Mouse (Mus musculus) left cerebral cortex, adult 18-20 months (tissue): Measurements from ENCODE around the gene Krt17. TPM values are rescaled to one million over a fixed set of nuclear protein-coding genes. Genes with fewer than 3 reads are reported as not detected.
"Not testable (repeated sequence)": the region's sequence is repeated elsewhere in the genome, so short reads cannot be mapped to it uniquely, and the experiment has no call there.

Experiments
- DNase-seq, 2 experiments: peaks; one replicate each; pipeline ENCODE4 v3.0.0; 2021 to 2022; ENCODE audit warnings: low spot score in 2 of 2, mixed read lengths in 1 of 2
- total RNA-seq, 2 experiments: library from RNA; stranded (reverse); gene quantifications; 2 replicates each; pipeline ENCODE4 v1.2.3; 2021

The Krt17 gene
- total RNA-seq, 2 experiments from 2014 or later, result 0.28 TPM; not detected in 1

DNA sequence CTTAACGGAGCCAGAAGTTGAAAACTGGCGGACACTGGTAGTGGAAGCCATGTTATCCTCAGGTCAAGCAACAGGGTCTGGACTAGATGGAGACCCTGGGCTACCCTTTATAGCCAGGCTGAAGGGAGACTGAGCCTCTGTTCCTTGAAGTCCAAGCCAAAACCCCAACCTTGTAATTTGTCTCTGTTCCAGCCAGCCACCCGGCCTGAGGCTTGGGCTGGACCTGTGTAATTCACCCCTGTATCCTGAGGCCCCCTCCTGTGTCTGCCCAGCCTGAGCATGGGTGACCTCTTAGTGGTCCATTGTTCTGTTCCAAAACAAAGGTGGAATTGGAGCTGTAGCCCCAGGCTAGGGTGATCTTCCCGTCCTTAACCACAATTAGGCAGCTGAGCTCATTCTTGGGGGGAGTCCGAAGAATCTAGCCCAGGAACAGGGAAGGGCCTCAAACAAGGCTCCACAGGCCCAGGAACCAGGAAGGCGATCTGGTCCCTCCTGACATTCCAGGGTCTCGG is 9.0 kb upstream of the Krt17 start, which contains the start of gene Krt42:
Krt42 (minus strand) TSS at position 51 of the 512 bp plus-strand sequence.
- DNase-seq, result no peak

DNA sequence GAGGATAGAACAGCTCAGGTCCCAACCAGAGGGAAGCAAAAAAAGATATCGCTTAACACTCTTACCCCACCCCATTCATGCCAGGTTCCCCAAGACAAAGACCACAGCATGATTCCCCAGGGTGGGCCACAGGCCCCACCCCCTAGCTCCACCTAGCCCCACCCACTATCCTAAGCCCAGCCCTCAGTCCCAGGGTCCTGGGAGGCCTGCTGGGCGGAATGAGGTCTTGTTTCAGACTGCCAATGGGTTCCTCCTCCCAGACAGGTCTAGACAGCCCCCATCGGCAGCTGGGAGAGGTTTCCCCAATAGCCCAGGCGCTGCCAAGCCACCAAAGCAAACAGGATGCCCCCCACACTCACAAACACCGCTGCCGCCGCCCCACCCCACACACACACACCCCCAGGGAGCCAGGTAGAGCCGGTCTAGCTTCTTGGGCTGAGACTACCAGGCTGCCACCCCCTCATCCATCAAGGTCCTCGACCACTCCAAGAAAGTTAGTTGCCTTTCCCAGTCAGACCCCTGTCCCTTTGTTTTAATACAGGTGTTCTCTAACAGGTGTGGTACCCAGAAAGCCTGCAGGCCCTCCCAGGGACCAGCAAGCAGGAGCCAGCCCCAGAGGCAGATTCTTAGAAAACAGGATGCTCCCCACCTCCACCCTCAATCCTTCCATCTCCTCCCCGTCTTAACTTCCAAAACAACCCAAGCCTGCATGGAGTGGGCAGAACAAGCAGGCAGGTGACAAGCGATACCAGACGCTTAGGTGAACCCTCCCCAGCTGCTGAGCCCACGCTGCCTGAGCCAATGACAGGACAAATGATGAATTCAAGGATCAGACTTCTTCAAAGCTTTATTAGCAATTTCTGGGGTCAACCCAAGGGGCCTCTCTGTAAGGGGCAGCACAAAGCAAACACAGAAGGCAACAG is 1.5 kb upstream of the Krt17 start:
- DNase-seq, result no peak

DNA sequence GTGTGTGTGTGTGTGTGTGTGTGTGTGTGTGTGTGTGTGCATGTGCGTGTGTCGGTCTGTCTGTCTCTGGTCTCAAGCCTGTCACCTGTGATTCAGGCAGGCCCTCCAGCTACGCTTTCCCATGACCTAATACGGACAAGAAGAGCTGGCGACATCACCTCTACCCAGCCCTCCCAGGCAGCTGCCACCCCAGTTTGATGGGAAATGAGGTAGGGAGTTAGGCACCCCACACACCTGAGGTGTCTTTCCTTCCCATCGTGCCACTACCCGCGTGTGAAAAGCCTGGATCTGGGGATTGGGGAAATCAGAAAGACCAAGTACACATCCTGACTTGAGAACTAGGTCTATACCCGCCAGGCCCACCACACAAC is 391 bp upstream of the Krt17 start:
- no peak for DNase-seq

DNA sequence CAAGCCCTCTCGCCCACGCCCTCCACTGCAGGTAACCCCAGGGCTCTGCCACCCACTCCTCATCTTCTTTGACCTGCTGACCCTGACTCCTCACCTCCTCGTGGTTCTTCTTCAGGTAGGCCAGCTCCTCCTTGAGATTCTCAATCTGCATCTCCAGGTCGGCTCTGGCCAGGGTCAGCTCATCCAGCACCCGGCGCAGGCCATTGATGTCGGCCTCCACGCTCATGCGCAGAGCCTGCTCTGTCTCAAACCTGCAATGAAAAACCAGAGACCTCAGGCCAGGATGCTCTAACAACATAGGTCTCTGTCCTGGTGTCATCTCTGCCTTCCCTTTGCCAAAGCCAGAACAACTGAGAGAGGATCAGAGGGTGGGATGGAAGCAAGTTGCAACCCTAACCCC is 1.8 kb downstream of the Krt17 start:
- no peak for DNase-seq

DNA sequence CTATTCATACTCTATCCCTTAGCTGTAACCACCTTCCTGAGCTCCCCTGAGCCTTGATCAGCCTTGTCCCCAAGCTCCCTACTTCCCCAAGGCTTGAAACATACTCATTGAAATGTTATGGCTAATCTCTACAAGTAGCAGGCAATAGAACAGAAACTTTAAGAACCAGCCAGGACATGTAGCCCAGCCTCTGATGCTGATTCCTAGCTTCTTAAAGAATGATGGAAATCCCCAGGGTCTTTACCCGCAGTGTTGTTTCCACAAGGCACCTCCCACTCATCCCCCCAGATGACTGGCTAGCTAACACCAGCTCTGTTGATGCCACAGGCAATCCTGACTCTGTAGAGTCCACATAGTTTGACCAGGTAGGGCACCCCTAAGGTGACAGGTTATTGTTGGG is 2.9 kb downstream of the Krt17 start:
- DNase-seq, result no peak

DNA sequence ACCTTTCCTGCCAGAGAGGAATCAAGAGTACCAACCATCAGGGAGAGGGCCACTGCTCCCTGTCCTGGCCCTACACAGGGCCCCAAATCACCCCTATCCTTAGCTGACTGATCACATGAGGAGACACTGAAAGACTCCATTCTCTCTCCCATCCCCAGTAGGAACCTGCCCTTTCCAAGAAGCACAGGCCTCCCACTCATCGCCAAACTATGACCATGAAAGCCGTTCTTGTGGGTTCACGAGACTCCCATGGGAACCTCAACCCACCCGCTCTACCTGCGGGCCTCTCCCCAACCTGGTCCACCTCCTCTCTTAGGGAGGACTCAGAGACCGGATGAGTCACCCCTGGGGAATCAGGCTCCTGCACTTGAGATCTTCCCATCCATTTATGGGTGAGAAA is 5.3 kb downstream of the Krt17 start:
- DNase-seq, result no peak

DNA sequence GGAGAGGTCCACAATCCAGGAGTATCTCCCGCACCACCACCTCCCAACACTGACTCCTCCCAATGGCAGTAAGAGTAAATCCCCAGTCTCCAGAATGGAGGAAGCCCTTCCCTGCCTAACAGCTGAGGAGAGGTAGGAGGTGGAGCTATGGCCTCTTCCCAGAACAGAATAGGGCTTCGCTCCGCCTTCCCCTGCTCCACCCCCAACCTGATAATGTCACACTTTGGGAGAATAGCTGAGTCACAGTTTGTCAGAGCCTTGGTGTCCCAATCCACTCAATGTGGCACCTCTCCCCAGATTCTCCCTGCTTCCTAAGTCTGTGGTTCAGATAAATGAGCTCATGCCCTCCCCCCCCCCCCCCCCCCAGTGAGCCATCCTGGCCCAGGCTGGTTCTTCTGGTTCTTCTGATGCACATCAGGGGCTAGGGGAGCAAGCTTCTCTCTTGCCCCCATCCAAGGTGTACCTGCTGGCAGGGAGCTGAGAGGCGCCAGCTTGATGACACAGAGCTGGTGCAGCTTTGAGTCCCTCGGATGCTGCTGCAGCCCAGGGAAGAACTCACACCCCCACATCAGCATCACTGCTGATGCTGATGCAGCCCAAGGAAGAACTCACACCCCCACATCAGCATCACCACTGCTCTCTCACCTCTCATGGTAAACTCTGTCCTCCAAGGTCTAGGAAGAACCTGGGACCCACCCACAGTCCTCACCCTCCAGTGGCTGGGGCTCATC is 6.3 kb downstream of the Krt17 start:
- DNase-seq, result peak in 1 of 2 experiments; percentile 15

DNA sequence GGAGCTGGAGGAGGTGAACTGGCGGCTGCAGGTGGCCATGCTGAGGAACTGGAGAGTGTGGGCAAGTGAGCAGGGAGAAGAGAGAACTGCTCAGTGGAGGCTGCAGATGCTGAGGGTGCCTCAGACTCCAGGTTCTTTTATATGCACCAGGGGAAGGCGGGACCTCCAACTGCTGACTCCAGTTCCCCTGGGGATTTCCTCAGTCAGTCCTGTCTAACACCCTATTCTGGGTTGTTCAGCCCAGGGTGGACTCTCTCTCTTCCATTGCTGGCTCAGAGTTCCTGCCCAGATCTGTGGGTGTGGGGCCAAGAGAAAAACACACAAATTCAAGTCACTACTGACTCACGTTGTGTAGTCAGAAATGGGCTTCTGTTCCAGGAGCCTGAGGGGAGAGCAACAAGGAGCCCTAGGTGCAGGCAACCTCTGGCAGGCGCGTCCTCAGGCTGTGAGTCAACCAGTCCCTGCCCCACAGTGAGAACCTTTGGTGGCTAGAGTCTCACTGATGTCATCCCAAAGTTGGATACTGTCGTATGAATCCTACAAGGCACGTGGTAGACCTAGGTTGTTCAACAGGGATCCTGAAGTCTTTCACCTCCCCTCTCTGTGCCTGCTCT is 11.9 kb downstream of the Krt17 start, which contains the start of gene Krt16:
Krt16 (minus strand) TSS at position 51 of the 614 bp plus-strand sequence.
- no peak for DNase-seq

DNA sequence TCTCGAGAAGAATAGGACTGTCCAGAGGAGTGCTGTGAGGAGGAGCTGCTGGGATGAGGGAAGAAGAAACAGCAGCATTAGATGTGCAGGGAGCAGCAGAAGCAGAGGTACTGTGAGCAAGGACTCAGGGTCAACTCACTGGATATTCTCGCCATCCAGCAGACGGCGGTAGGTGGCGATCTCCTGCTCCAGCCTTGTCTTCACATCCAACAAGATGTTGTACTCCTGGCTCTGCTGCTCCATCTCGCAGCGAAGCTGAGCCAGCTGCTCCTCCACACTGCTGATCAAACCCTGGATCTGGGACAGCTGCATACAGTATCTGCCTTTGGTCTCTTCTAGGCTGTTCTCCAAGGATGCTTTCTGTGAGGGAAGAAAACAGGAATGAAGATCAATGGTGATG is 14.4 kb downstream of the Krt17 start:
- not testable (repeated sequence) for DNase-seq

DNA sequence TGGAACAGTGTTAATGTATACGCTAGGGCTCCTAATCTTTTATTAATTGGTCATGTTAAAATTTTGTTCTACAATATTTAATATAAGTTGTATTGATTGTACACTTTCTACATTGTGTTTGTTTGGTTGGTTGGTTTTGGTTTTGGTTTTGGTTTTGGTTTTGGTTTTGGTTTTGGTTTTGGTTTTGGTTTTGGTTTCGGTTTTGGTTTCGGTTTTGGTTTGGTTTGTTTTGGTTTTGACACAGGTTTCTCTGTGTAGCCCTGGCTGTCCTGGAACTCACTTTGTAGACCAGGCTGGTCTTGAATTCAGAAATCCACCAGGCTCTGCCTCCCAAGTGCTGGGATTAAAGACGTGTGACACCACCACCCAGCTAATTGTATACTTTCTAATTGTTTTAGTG is 20.6 kb downstream of the Krt17 start:
- DNase-seq, result not testable (repeated sequence)

DNA sequence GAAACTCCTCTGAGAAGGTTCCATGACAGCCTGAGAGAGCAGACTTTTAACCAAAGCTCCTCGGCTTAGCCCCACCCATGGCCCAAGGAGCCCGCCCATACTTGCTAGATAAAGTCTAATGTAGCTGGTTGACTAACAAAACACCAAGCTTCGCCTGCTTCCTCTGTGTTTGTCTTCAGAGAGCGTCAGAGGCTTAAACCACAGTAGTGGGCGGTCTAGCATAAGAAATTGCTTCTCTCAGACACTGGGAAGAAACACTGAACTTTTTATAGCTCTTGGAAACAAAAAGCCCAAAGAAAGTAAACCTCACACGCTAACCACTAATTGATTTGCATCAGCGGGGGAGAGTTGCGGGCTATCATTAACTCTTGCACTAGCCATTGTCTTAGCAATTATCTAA is 39.1 kb downstream of the Krt17 start:
- no peak for DNase-seq

DNA sequence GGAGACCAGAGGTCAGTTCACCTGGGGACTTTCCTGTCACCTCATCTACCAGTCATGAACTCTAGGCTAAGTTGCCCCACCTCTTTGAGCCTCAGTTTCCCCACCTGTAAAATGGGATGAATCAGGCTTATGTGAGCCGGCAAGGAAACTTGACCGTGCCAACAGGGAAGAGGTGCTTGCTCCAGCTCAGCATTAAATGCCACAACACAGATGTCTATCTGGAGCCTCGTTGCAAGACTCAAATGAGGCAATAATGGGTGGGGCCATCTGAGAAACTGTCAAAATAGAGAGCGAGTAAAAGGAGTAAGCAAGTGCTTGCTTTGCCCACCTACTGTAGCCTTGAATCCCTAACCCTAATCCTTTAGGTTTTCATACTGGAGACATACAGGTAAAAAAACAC is 41.5 kb downstream of the Krt17 start:
- no peak for DNase-seq

DNA sequence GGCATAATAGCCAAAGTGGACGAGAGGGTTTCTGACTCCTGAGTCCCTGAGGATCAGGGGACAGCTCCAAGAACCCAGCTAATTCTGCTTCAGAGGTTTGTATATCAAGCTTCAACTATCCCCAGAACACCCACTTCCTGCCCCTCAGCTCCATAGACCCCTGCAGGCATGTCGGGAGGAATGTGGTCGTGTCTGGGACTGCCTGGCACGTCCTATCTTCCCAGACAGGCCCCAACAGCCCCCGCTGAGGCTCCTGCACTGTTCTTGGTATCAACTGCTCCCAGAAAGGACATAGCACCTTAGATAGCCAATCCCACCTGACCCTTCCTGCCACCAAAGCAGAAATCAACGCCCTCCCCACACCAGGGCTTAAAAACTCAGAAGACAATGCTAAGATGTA is 52.3 kb downstream of the Krt17 start:
- no peak for DNase-seq

DNA sequence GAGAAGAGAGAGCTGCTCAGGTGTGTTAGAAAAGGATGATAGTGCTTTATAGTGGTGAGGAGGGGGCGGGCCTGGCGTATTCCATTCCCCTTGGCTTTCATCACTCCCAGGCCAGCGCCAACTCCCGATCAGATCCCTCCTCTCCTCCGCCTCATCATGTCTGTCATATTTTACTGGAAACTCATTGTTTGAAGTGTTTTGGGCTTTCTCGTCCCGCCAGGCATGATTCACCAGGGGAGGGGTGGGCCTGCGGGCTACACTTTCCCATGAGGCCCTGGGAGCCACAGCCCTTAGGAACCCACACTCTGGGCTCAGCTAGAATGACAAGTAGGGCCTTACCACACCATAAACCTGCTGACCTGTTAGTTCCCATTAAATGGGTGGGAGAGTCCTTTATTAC is 53.3 kb downstream of the Krt17 start, which contains the start of gene Krt14:
Krt14 (minus strand) TSS at position 51 of the 400 bp plus-strand sequence.
- DNase-seq, result no peak

Other genes with a start within 250 kb of the Krt17 start
- gene Krt33a, start 244.8 kb downstream of the Krt17 start, total RNA-seq, result not detected
- gene Krt33b, start 231.2 kb downstream of the Krt17 start, total RNA-seq, result not detected
- gene Krt34, start 219.5 kb downstream of the Krt17 start, total RNA-seq, result not detected
- not detected for gene Krt31, start 210.5 kb downstream of the Krt17 start, total RNA-seq
- not detected for gene Krt32, start 172.8 kb downstream of the Krt17 start, total RNA-seq
- not detected for gene Krt35, start 164.8 kb downstream of the Krt17 start, total RNA-seq
- gene Krt36, start 155.4 kb downstream of the Krt17 start, total RNA-seq, result not detected
- not detected for gene Krt13, start 139.5 kb downstream of the Krt17 start, total RNA-seq
- not detected for gene Krt15, start 125.1 kb downstream of the Krt17 start, total RNA-seq
- gene Krt19, start 112.4 kb downstream of the Krt17 start, total RNA-seq, result not detected
- gene Krt9, start 67.8 kb downstream of the Krt17 start, total RNA-seq, result 1 to 10 TPM; 3.8 to 4.9 TPM
- not detected for gene Krt14, start 53.5 kb downstream of the Krt17 start, total RNA-seq
- gene Krt16, start 12.1 kb downstream of the Krt17 start, total RNA-seq, result not detected
- gene Krt42, start 8.8 kb upstream of the Krt17 start, total RNA-seq, result under 1 TPM in 1 of 2 experiments, not detected in 1; 0.35 TPM
- 100 to 1,000 TPM; 831 to 849 TPM for gene Eif1, start 58.9 kb upstream of the Krt17 start, total RNA-seq
- gene Gast, start 73.4 kb upstream of the Krt17 start, total RNA-seq, result not detected
- gene Hap1, start 95.1 kb upstream of the Krt17 start, total RNA-seq, result 100 to 1,000 TPM; 147 to 179 TPM
- 10 to 100 TPM; 47.2 to 49.3 TPM for gene Jup, start 136.7 kb upstream of the Krt17 start, total RNA-seq
- 10 to 100 TPM; 10.4 to 11.3 TPM for gene P3h4, start 153.8 kb upstream of the Krt17 start, total RNA-seq
- gene Fkbp10, start 154.7 kb upstream of the Krt17 start, total RNA-seq, result 1 to 10 TPM; 4.3 to 6.6 TPM
- gene Nt5c3b, start 180.8 kb upstream of the Krt17 start, total RNA-seq, result 10 to 100 TPM; 47.2 to 53.8 TPM
- 1 to 10 TPM in 1 of 2 experiments, under 1 TPM in 1; 0.82 to 1.2 TPM for gene Klhl10, start 180.9 kb upstream of the Krt17 start, total RNA-seq
- 100 to 1,000 TPM; 104 to 106 TPM for gene Klhl11, start 211.7 kb upstream of the Krt17 start, total RNA-seq